Mouse (Mus musculus) gastrocnemius, postnatal 10 days (tissue): ENCODE data around the gene Ulk2. TPM values are rescaled to one million over a fixed set of nuclear protein-coding genes. Genes with fewer than 3 reads are reported as not detected.

Experiments
- DNase-seq: peaks from one replicate; pipeline ENCODE4 v3.0.0; 2021; ENCODE audit warnings: mixed read lengths
- total RNA-seq, 2 experiments: library from RNA; stranded (reverse); gene quantifications; 2 replicates each; pipeline ENCODE4 v1.2.3; 2021

The Ulk2 gene
- total RNA-seq, 2 experiments from 2014 or later = 47.6 to 53.6 TPM

DNA sequence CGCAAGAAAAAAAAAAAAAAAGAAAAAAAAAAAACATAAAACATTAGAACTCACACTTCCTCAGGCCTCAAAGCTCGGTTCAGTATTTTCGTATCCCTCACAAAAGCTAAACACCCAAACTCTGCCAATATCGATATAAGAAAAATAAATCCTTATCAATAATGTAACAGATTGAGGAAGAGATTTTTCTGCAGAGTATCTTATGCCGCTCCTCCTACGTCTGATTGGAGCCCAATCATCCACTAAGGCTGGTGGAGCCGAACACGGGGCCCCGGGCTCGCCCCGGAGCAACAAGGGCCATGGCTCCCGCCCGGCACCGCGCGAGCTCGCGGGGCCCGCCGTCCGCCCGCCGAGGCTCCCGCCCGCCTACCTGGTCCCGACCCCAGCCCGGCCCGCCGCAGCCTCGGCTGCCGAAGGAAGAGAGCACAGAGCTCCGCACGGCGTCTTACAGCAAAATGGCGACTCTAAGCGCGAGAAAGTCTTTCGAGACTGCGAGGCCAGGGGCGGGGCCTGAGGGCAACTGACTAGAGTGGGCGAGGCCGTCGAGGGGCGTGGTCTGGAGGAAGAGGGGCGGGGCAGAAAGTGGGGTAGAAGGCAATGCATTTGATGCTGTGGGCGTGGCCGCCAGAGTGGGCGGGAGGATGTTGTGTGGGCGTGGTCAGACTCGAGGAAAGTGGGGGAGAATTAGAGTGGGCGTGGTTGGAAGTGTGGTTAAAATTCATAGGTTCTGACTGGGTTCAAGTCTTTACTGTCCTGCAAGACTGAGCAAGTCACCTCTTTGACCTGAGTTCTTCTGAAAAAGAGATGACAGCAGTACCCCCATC is 93.1 kb downstream of the Ulk2 start, which contains the start of gene Prpsap2:
Gene Prpsap2, minus strand, starts transcription at position 505 of the 824 bp plus-strand sequence.
- DNase-seq = peak; percentile 99

DNA sequence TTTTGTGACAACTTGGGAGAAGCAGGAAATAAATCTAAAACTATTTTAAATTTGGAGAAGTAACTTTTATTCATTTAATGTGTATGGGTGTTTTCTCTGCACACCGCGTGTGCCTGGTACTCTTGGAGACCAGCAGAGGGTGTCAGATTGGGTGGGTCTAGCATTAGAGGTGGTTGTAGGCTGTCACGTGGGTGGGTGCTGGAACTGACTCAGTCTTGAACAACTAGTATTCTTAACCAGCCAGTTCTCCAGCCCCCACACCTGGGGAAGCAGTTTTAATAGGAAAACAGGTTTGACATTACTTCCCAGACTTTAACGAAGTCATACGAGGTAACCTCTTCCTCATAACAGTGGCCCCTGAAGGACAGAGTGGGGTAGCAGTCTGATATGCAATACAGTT is 94.4 kb downstream of the Ulk2 start:
- no peak for DNase-seq

DNA sequence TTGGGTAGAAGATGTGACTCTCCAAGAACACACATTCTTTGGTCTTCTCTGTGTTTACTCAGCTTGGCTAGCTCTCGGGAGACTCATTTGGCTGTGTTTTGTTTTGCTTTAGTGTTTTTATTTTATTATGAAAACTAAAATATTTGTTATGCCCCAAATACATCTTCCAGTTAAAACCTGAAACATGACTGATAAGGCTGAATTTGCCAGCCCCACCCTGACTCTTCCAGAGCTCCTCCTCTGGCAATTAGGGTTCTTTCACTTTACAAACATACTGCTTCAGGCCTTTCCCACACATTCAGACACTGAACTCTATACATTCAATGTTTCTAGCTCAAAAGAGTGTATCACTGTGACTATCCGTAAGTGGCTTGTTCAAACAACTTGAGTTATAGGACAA is 97.7 kb downstream of the Ulk2 start:
- no peak for DNase-seq

DNA sequence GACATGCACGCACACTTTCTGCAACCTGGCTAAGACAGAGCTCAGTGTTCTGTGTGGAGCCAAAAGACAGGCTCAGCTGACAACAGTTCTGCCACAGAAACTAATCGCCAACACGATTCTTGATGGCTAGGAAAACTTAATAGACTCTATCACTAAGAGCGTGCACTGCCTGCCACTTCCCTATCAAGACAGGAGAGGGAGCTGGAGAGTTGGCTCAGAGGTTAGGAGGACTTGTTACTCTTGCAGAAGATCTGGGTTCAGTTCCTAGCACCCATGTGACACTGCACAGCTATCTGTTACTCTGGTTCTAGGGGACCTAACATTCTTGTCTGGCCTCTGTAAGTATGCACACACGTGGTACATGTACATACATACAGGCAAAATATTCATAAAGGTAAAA is 103.3 kb downstream of the Ulk2 start:
- DNase-seq = no peak

DNA sequence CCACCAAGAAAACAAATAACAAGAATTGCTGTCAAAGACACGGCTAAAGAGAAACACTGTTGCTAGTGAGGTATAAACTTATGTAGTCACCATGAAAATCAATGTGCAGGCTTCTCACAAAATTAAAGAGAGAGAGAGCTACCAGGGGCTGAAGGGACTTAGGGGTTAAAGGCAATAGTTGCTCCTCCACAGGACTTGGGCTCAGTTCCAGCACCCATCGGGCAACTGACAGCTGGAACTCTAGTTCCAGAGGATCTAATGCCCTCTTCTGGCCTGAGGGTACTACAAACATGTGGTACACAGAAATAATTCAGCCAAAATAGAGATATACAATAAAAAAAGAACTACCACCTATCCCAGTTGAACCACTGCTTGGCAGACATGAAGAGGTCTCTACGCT is 107.7 kb downstream of the Ulk2 start:
- DNase-seq = no peak

DNA sequence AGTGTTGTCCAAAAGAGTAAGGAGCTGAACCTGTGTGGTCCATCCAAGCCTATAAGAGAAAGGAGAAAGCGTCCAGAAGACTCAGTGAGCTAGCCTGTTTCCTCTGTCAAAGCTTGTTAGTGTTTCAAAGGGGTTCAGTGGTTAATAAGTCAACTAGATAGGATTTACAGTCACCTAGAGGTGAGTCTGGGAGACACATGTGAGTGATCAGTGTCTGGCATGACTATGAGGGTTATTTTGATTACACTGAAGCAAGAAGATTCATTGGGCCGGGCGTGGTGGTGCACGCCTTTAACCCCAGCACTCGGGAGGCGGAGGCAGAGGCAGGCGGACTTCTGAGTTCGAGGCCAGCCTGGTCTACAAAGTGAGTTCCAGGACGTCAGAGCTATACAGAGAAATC is 109.1 kb downstream of the Ulk2 start:
- DNase-seq = no peak

DNA sequence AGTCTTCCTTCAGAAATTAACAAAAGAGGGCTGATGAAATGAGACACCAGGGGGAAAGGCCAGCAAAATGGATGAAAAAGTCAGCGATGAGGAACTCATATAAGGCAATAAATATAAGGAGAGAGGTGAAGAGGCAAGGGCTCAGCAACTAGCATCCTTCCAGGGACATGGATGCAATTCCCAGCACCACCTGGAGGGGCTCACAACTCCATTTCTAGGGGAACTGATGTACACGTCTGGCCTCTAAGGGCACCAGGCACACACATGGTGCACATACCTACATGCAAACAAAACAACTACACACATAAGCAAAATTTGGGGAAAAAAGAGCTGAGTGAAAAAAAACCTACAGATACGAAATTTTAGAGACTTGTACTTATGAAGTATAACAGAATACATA is 110.4 kb downstream of the Ulk2 start:
- DNase-seq = no peak

DNA sequence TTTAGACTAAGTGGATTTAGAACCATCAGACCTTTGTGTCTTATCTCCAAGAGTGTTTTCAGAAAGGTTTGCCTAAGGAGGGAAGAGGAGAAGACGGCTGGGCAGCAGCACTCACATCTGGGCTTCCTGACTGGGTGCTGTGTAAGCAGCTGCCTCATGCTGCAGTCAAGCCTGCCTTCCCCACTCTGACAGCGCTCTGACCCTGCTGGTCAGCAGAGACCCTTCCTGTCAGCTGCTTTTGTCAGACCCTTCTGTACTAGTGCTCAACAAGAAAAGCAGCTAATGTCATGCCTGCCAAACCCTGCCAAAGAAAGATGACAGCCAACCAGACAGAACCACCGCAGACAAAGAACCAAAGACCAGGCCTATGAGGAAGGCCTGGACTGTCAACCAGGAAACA is 111.1 kb downstream of the Ulk2 start:
- no peak for DNase-seq

DNA sequence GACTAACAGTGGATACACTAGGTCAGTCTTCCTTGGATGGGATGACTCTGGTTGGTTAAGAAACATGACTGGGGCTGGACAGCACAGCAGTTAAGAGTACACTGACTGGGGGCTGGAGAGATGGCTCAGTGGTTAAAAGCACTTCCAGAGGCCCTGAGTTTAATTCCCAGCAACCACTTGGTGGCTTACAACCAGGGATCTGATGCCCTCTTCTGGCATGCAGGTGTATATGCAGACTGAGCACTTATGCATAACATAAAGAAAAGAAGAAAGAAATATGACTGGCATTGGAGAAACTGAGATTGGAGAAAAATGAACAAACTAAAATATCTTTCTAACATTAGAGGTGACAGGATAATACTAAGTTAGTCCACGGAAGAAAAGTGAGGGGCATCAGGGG is 114.4 kb downstream of the Ulk2 start:
- no peak for DNase-seq

DNA sequence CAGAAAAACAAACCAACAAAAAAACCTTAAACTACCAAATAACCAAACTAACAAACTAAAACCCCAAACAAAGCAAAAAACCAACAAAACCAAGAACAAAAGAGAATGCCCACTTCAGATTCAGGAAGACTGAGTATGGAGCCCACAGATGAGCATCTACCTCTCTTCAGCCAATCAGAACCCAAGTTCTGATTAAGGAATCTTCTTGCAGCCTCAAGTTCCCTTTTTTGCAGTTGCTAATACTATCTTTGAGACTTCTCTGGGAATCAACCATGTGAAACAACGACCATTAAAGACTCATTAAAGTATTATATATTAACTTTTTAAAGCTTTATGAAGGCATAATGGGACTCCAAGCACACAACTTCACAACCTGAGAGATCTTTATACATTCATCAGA is 117.6 kb downstream of the Ulk2 start:
- DNase-seq = no peak

DNA sequence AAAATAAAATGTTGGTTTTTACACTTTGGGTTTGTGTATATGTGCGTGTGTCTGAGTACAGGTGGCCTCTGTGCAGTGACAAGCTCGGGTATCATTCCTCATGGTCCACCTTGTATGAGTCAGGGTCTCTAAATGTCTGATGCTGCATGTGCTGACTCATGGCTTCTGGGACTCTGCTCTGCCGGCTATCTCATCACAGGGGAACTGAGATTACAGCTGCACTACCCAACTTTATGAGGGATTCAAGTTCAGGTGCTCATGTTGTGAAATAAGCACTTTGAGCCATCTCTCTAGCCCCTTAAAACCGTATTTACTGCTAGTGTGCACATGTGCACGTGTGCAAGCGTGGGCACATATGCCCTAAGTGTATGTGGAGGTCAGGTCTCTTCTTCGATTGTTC is 122.2 kb downstream of the Ulk2 start:
- no peak for DNase-seq

DNA sequence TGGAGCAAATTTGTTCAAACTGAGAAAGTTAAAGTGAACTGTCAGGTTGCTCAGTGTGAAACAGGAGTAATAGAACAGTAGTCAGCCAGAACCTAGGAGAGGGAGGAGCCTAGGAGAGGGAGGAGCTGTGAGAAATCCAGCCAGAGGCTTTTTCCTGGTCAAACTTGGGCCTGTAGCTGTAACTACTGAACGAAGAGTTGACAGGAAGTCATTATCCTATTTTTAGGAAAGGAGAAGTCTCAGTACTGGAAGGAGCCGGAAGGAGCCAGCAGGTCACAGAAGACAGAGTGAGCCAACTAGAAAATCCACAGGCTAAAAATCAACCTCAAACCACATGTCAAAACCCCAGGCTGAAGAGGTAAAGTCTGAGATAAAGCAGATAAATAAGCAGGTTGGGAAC is 126.8 kb downstream of the Ulk2 start:
- no peak for DNase-seq

Other genes starting within 250 kb of the Ulk2 start
- 1 to 10 TPM; 7.0 to 8.0 TPM for gene Grap, start 201.8 kb downstream of the Ulk2 start, total RNA-seq
- under 1 TPM; 0.16 to 0.41 TPM for gene Fam83g, start 171.0 kb downstream of the Ulk2 start, total RNA-seq
- not detected for gene Slc5a10, start 134.2 kb downstream of the Ulk2 start, total RNA-seq
- gene Prpsap2, start 93.0 kb downstream of the Ulk2 start, total RNA-seq = 1 to 10 TPM; 6.0 to 7.9 TPM
- gene Akap10, start 75.2 kb upstream of the Ulk2 start, total RNA-seq = 10 to 100 TPM in 1 of 2 experiments, 1 to 10 TPM in 1; 8.7 to 10.8 TPM
- 1 to 10 TPM; 6.3 to 9.8 TPM for gene Specc1, start 101.7 kb upstream of the Ulk2 start, total RNA-seq